Mouse (Mus musculus) hindbrain, embryonic 11.5 days (tissue): ENCODE data around the gene Gm12800. TPM values are rescaled to one million over a fixed set of nuclear protein-coding genes. Genes with fewer than 3 reads are reported as not detected.
"Not testable (repeated sequence)": the region's sequence is repeated elsewhere in the genome, so short reads cannot be mapped to it uniquely, and the experiment has no call there.

Source experiments
- ATAC-seq: fragments of 200-750 bp; cut with Nextera tagmentation; 2 replicates; pipeline ENCODE4 v1.8.0; 2017; ENCODE audit warnings: mild to moderate bottlenecking, moderate TSS enrichment, moderate library complexity; ENCODE audit not compliant: low FRiP score
- DNase-seq: peaks from one replicate; pipeline ENCODE4 v3.0.0-alpha.2; 2015; ENCODE audit warnings: low spot score
- H3K27ac ChIP-seq: fragments of 300-500 bp; sonication (generic); 2 replicates; pipeline ENCODE4 v1.5.1; 2014; ENCODE audit warnings: mild to moderate bottlenecking, low read depth, low read length
- H3K27me3 ChIP-seq: fragments of 300-500 bp; sonication (generic); 2 replicates; pipeline ENCODE4 v1.6.1; 2014; ENCODE audit warnings: mild to moderate bottlenecking, low read length, moderate library complexity, mixed read lengths; ENCODE audit not compliant: control insufficient read depth, insufficient read depth
- H3K36me3 ChIP-seq: fragments of 300-500 bp; sonication (generic); 2 replicates; pipeline ENCODE4 v1.6.1; 2014; ENCODE audit warnings: mild to moderate bottlenecking, low read length, moderate library complexity, mixed read lengths; ENCODE audit not compliant: control insufficient read depth, insufficient read depth
- H3K4me1 ChIP-seq: fragments of 300-500 bp; sonication (generic); replicated peaks from 2 replicates; pipeline ENCODE4 v1.6.1; 2014; ENCODE audit warnings: low read length, mixed read lengths; ENCODE audit not compliant: control insufficient read depth, insufficient read depth
- H3K4me2 ChIP-seq: fragments of 300-500 bp; sonication (generic); replicated peaks from 2 replicates; pipeline ENCODE4 v1.6.1; 2014; ENCODE audit warnings: mild to moderate bottlenecking, low read depth, low read length
- H3K4me3 ChIP-seq: fragments of 300-500 bp; sonication (generic); 2 replicates; pipeline ENCODE4 v1.5.1; 2014; ENCODE audit warnings: low read depth, low read length
- H3K9ac ChIP-seq: fragments of 300-500 bp; sonication (generic); 2 replicates; pipeline ENCODE4 v1.6.1; 2014; ENCODE audit warnings: low read depth, low read length
- H3K9me3 ChIP-seq: fragments of 300-500 bp; sonication (generic); 2 replicates; pipeline ENCODE4 v1.6.1; 2016; ENCODE audit warnings: low read length; ENCODE audit not compliant: control insufficient read depth
- WGBS: fragments of 180-500 bp; shearing (Covaris S2); extraction: QIAGEN DNeasy Blood & Tissue Kit; methylation state at CpG from one replicate; pipeline ENCODE4 v1.1.7; 2014; 5-methylcytosine and 5-hydroxymethylcytosine counted together
- polyA plus RNA-seq: library from polyadenylated mRNA; unstranded; fragments of >200 nt; fragmentation: Nextera tagmentation; extraction: Ambion mirVana; gene quantifications from 2 replicates; pipeline ENCODE4 v1.2.1, GENCODE M21; 2014

Gm12800 gene
- not detected in 2 replicates for polyA plus RNA-seq

DNA sequence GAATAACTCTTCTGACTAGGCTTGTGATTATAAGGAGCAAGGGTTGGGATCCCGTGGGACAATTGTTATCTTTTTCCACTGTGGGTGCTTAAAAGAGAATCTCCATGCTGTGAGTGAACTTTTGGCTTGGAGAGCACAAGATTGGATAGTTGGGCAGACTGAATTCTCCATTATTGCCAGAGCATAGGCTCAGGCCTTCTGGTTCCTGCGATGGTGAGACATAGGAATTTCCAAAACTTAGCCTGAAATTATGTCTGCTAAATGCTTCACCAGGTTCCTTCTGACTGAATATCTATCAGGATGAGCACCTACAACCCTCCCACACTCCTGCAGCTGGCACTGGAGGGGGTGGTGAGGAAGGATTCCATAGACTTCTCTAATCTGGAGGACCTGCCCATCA lies at the start of gene Gm12800:
Gm12800 (plus strand) TSS at position 301 of the 400 bp plus-strand sequence.
- DNase-seq, H3K36me3 ChIP-seq, H3K9me3 ChIP-seq, ATAC-seq, H3K4me3 ChIP-seq, H3K4me1 ChIP-seq, H3K27ac ChIP-seq, H3K9ac ChIP-seq, H3K4me2 ChIP-seq, H3K27me3 ChIP-seq: not testable (repeated sequence)
- 94% methylated on average over 1 of the region's 2 CpGs for WGBS

DNA sequence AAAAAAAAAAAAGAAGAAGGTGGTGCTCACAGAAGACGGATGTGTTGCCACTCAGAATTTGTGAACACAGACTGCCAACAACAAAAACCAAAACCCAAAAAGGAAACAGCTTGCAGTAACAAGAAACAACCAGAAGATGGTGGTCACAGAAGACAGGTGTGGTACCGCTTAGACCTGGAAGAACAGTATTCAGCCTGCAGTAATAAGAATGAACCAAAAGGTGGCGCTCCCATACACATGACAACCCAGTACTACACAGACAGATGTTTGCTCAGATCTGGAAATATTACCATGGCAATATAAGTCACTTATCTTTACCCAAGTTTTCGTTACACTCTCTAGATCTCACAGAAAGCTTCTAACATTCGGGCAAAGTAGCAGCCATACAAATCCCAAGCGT lies 48.0 kb upstream of the Gm12800 start:
- ATAC-seq, result 0 out of 2 replicates have a peak, but pooled peaks have one; percentile 6
- no peaks in the 10 kb centered on the region for H3K36me3 ChIP-seq
- no peak overlapping the region for H3K27ac ChIP-seq
- WGBS, result 48% methylated on average over 6 of the region's 6 CpGs
- no peak overlapping the region for H3K4me3 ChIP-seq
- no peak overlapping the region for H3K4me2 ChIP-seq
- H3K9ac ChIP-seq, result no peak overlapping the region
- H3K27me3 ChIP-seq, result no peaks in the 10 kb centered on the region
- DNase-seq, result peak; percentile 33
- H3K9me3 ChIP-seq, result no peaks in the 10 kb centered on the region
- H3K4me1 ChIP-seq, result no peaks in the 10 kb centered on the region

DNA sequence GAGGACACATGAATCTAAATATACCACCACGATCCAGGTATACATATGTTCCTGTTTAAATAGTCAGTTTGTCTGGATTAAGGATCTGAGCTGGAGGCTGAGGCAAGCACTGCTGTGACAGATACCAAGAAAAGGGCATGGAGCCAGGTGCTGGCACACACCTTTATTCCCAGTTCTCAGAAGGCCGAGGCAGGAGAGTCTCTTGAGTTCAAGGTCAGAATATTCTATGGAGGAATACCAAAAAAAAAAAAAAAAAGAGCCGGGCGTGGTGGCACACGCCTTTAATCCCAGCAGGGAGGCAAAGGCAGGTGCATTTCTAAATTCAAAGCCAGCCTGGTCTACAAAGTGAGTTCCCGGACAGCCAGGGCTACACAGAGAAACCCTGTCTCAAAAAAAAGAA lies 46.6 kb upstream of the Gm12800 start:
- Histone ChIP-seq H3K9ac (no peak overlapping the region), H3K4me1 (no peaks in the 10 kb centered on the region), H3K36me3 (no peaks in the 10 kb centered on the region), H3K9me3 (no peaks in the 10 kb centered on the region), H3K4me2 (no peak overlapping the region), H3K4me3 (no peak overlapping the region), H3K27ac (no peak overlapping the region), H3K27me3 (no peaks in the 10 kb centered on the region)
- DNase-seq (no peak), ATAC-seq (no peak)
- 94% methylated on average over 6 of the region's 6 CpGs for WGBS

DNA sequence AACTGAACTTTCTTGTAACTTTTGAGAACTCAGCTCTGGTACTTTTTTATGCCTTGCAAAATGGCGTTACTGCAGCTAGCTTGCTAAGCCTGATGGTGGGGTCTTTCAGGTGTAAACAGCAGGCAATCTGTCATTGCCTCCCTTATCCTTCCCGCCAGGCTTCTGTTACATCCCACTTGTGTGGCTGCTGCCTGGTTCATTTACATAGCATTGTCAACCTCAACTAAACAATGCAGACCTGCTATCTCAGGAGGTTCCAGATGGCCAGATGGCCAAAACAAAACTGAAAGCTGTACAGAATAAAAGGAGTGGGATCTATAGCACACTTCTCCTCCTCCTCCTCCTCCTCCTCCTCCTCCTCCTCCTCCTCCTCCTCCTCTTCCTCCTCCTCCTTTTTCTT lies 36.9 kb upstream of the Gm12800 start:
- not testable (repeated sequence) for ATAC-seq, H3K27ac ChIP-seq, H3K27me3 ChIP-seq, H3K36me3 ChIP-seq, H3K9me3 ChIP-seq, DNase-seq, H3K4me2 ChIP-seq, H3K9ac ChIP-seq, H3K4me3 ChIP-seq, H3K4me1 ChIP-seq
- WGBS, result 53% methylated on average over 2 of the region's 2 CpGs

DNA sequence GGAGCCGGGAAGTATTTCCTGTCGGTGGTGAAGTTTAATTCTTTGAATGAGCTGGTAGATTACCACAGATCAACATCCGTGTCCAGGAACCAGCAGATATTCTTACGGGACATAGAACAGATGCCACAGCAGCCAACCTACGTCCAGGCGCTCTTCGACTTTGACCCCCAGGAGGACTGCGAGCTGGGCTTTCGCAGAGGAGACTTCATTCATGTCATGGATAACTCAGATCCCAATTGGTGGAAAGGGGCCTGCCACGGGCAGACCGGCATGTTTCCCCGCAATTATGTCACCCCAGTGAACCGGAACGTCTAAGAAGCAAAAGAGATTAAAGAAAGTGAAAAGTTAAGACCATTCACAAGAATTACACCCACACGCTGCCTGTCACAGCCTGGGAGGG lies 33.2 kb upstream of the Gm12800 start:
- H3K27ac ChIP-seq, H3K9me3 ChIP-seq, H3K4me1 ChIP-seq, H3K27me3 ChIP-seq, H3K36me3 ChIP-seq, H3K9ac ChIP-seq, H3K4me3 ChIP-seq, ATAC-seq, DNase-seq, H3K4me2 ChIP-seq: not testable (repeated sequence)
- 93% methylated on average over 15 of the region's 15 CpGs for whole genome bisulfite sequencing

DNA sequence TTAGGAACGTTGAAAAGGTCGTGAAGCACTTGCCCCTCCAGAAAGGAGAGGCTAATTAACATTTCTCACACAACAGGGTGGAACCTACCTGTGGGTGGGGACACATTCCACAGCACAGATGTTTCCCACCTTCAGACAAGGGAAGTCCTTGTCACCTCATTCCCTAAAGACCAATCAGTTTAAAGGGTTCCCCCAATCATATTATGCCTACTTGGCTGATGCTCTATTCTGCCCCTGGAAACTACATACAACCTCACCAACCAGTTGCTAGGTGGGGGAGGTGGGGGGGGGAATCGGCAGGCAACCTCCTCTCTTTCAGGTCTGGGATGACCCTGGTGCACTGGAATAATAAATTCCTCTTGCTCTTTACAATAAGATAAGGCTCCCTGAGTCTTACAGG lies 25.3 kb upstream of the Gm12800 start:
- Histone ChIP-seq H3K9me3 (no peaks in the 10 kb centered on the region), H3K9ac (no peak overlapping the region), H3K27ac (no peak overlapping the region), H3K4me3 (no peak overlapping the region), H3K27me3 (no peaks in the 10 kb centered on the region), H3K4me1 (no peaks in the 10 kb centered on the region), H3K36me3 (no peaks in the 10 kb centered on the region), H3K4me2 (no peak overlapping the region)
- DNase-seq (no peak), ATAC-seq (no peak)
- 44% methylated on average over 3 of the region's 3 CpGs for WGBS

DNA sequence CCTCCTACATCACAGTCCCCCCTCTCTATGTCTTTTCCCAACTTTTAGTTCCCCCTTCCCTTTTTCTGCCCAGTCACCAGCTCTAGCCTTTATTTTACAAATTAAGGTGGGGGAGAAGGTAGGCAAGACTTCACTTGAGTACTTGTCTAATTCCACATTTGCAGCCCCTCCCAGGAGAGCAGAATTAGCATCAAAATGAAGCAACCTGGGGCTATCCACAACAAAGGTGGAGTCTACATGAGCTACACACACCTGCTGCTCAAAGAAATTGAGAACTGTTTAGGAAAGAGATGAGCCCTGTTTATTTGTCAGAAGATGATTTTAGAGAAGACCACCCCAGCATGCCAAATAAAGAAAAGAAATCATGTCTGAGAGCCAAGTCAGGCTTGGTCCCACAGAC lies 19.5 kb upstream of the Gm12800 start:
- Histone ChIP-seq H3K9me3 (no peaks in the 10 kb centered on the region), H3K27me3 (no peaks in the 10 kb centered on the region), H3K4me3 (no peak overlapping the region), H3K36me3 (no peaks in the 10 kb centered on the region), H3K4me1 (no peaks in the 10 kb centered on the region), H3K27ac (no peak overlapping the region), H3K9ac (no peak overlapping the region), H3K4me2 (no peak overlapping the region)
- no peak for ATAC-seq
- no peak for DNase-seq

DNA sequence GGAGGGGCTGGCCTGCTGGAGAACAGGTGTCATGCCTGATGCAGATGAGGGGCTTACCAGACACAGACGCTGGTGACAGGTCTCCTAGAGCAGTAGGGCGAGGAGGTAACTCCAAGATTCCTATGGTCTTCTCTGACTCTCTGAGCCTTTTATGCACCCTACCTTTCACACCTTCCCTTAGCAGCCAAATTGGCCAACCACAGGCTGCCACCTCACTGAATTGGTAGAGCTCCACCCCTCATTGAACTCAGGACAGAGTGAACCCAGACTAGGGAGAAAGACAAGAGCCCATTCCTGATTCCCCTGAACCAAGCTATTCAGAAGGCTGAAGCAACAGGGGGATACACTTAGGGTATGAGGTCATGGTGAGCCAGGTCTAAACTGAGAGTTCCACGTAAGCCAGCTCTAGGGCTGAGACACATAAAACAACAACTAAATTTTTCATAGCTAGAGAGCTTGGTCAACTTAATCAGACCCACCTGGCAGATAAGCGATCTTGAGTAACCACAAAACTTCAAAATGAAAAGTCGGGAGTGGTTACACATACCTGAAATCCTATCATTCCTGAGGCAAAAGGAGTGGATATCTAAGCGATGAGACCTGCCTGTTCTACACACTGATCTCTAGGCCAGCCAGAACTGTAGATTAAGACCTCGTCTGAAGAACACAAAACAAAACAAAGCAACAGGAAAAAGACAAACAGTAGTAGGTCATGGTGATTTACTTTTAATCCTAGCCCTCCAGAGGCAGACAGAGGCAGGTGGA lies 15.1 kb upstream of the Gm12800 start, which contains the start of gene C130073F10Rik:
C130073F10Rik (minus strand) TSS at position 134 of the 765 bp plus-strand sequence.
- Histone ChIP-seq H3K4me3 (no peak within 1 kb of the TSS), H3K4me1 (no peaks in the 10 kb centered on the region), H3K9me3 (no peaks in the 10 kb centered on the region), H3K9ac (no peak within 1 kb of the TSS), H3K27ac (no peak within 1 kb of the TSS), H3K27me3 (no peaks in the 10 kb centered on the region), H3K36me3 (no peaks in the 10 kb centered on the region), H3K4me2 (no peak within 1 kb of the TSS)
- no peak for DNase-seq
- 89% methylated on average over 7 of the region's 7 CpGs for WGBS
- ATAC-seq, result no peak

DNA sequence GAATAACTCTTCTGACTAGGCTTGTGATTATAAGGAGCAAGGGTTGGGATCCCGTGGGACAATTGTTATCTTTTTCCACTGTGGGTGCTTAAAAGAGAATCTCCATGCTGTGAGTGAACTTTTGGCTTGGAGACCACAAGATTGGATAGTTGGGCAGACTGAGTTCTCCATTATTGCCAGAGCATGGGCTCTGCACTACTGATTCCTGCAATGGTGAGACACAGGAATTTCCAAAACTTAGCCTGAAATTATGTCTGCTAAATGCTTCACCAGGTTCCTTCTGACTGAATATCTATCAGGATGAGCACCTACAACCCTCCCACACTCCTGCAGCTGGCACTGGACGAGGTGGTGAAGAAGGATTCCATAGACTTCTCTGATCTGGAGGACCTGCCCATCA lies 31.2 kb downstream of the Gm12800 start, which contains the start of gene Gm12794:
Gm12794 (plus strand) TSS at position 301 of the 400 bp plus-strand sequence.
- not testable (repeated sequence) for H3K9me3 ChIP-seq, H3K4me3 ChIP-seq, ATAC-seq, DNase-seq, H3K4me2 ChIP-seq, H3K4me1 ChIP-seq, H3K36me3 ChIP-seq, H3K9ac ChIP-seq, H3K27me3 ChIP-seq, H3K27ac ChIP-seq
- 79% methylated on average over 1 of the region's 2 CpGs for WGBS
